In genomic region chr2:117036197-117036872, GRCm38 (mm10) we compare ENCODE assay signal across 10 mouse cellular contexts.
DNase-seq lines count a peak whose midpoint lies in the region; ATAC-seq lines count a peak whose summit lies in the region.
"Had no signal": no experiment of that assay in that cellular context is flagged by ENCODE, and none has a peak within 500 bp of the region (broad histone marks: within the 10 kb centered on the region; RNA-seq: fewer than 3 reads in every experiment).

No protein-coding gene starts in this region.

- DNase-seq in frontal cortex, postnatal 25 days (ENCODE audit: low spot score in 2 of 2): no peak
- peak; percentile 36 for DNase-seq in ovary, adult 18-20 months (ENCODE audit: low spot score)
- DNase-seq in ovary, postnatal 14 days (ENCODE audit: low spot score): no peak
- DNase-seq in kidney, postnatal 10 days: peak; percentile 60
- DNase-seq in embryo, embryonic 10.5 days (ENCODE audit: low spot score): no peak
- DNase-seq in adrenal gland, postnatal 36 days: no peak
- no peak for DNase-seq in gastrocnemius, adult 18-20 months (ENCODE audit: low spot score)
- DNase-seq: adrenal gland, postnatal 14 days; layer of hippocampus, adult 9-11 months had no signal

- peak; percentile 55 for ATAC-seq in frontal cortex, adult (ENCODE audit: low TSS enrichment)

Comparison
In these comparisons a context has a peak if more than half of its experiments do, and no peak if none do; other contexts are left out.
1. DNase-seq: peak in ovary, adult 18-20 months (single experiment) and kidney, postnatal 10 days (single experiment); none in frontal cortex, postnatal 25 days (0 of 2), ovary, postnatal 14 days (single experiment), embryo, embryonic 10.5 days (single experiment), adrenal gland, postnatal 36 days (0 of 2) and gastrocnemius, adult 18-20 months (single experiment).